Mouse (Mus musculus): ENCODE measurements around the gene Pkd1l3.

GRCm38 (mm10) chr8:109593117-109593788 is 21.1 kb upstream of the Pkd1l3 start:
- TF ChIP-seq CTCF (conservative IDR thresholded peaks at IDR 0.05; ENCODE audit: insufficient read depth, insufficient read length, low read depth, low read length) (0 out of 2 replicates have a peak, but pooled peaks have one; percentile 18), POLR2A (IDR thresholded peaks at IDR 0.05; ENCODE audit: low read depth, low read length) (no peak)
